Mouse (Mus musculus): ENCODE results near the gene Ncmap.

The Ncmap gene

DNA sequence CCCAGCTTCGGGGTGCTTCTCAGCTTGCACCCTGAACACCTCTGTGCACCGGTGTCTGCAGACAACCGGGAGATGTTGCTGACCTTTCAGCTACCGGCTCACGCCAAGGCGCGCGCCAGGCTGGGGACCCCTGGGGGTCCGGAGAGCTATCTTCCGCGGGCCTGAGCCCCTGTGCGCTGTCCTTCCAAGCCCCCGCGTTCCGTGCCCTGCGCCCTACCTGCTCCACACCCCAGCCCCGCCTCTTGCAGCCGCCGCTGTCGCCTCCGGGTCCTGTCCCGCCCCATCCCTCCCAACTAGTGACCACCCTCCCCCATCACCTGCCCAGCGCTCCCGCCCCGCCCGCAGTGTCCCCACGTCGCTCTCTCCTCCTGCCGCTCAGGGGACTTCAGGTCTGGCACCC is at the start of gene Ncmap:
Gene Ncmap (minus strand): TSS at position 237 of the 400 bp plus-strand sequence.
- DNase-seq (ENCODE audit: low spot score in 2 of 2) = peak in 1 of 2 experiments; percentile 2

DNA sequence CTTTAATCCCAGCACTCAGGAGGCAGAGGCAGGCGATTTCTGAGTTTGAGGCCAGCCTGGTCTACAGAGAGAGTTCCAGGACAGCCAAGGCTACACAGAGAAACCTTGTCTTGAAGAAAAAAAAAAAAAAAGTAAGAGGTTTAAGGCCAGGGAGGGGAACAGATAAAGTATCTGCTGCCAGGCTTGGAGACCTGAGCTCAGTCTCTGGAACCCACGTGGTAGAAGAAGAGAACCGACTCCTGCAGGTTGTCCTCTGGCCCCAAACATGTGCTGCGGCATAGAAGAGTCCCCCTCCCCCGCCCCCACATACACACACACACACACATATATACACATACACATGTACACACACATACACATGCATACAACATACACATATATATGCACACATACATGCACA is 44.4 kb upstream of the Ncmap start:
- no peak for DNase-seq (ENCODE audit: low spot score in 2 of 2)

DNA sequence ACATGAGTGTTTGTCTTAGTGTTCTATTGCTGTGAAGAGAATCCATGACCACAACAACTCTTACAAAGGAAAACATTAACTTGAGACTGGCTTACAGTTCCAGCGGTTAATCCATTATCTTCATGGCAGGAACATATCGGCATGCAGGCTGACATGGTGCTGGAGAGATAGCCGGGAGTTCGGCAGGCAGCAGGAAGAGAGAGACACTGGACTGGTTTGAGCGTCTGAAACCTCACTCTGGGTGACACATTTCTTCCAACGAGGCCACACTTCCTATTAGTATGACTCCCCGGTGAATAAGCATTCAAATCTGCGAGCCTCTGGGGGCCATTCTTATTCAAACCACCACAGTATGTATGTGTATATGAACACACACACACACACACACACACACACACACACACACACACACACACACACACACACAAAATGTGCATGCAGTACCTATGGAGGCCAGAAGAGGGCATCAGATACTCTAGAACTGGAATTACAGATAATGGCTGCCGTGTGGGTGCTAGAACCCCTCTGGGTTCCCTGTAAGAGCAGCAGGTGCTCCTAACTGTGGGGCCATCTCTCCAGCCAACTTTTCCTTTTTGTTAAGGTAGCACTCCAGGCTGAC is 42.0 kb upstream of the Ncmap start:
- no peak for DNase-seq (ENCODE audit: low spot score in 2 of 2)

DNA sequence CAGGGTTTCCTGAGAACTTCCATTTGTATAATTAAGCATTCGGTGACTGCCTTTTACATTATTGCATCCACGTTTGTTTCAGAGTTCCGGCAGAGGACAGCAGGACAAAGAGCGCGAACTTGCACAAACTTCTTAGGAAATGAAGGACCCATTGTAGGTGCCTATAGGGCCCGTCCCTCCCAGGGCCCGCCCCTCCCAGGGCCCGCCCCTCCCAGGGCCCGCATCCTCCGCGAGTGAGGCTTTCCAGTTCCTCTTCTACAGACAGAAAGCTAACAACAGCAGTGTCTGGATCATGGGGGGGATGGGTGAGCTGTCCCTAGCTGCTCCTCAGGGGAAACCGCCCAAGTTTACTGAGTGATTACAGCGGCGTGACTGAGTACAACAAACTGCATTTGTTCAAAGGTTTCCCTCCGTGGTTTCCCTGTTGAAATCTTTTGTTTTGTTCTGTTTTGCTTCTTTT is 41.2 kb upstream of the Ncmap start:
- DNase-seq (ENCODE audit: low spot score in 2 of 2) = peak; percentile 16 to 52

DNA sequence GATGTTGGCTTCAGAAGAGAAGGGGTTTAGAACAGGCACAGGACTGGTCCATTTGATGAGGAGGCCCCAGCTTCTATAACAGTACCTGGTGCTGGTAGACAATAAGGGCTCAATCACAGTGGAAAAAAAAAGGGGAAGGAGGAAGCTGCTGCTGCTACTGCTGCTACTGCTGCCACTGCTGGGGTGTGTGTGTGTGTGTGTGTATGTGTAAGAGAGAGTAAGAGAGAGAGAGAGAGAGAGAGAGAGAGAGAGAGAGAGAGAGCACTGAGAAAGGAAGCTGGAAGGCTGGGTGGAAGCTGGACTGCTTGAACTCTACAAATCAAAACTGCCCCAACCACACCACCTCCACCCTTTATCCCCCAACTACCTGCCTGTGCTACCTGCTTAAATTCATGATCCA is 39.9 kb upstream of the Ncmap start:
- DNase-seq (ENCODE audit: low spot score in 2 of 2) = no peak

DNA sequence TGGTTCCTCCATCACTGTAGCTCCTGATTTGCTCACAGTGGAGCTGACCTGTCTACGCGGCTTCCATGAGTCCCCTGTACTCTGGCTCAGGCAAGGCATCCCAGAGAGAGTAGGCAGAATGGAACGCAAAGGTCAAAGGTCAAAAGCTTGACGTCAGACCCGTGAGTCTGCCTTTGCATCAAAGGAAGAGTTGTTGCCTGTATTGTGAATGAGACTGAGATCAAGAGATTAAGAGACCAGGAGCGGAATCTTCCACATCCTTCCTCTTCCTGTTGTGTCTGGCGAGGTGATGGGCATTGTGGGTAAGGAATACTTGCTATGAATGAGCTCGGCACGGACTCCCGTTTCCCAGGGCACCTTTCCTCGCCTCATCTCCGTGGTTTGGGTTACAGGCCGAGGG is 38.3 kb upstream of the Ncmap start:
- DNase-seq (ENCODE audit: low spot score in 2 of 2) = no peak

DNA sequence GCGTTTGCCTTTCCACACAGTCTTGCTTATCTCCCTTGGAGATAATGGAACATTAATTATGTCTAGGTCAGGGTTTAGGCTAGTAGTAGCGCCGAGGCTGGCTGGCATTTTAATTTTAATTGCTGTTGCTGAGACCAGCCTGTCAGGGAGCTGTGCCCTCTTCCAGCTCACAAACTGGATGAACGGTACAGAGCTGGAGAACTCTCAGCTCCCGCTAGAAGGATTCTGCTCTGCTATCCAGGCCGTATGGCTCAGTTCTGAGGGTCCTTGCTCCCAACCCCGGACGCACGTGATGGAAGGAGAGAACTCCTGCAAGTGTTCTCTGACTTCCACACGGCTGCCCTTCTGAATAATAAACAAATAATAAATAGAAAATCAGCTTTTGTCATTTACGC is 36.4 kb upstream of the Ncmap start:
- no peak for DNase-seq (ENCODE audit: low spot score in 2 of 2)

DNA sequence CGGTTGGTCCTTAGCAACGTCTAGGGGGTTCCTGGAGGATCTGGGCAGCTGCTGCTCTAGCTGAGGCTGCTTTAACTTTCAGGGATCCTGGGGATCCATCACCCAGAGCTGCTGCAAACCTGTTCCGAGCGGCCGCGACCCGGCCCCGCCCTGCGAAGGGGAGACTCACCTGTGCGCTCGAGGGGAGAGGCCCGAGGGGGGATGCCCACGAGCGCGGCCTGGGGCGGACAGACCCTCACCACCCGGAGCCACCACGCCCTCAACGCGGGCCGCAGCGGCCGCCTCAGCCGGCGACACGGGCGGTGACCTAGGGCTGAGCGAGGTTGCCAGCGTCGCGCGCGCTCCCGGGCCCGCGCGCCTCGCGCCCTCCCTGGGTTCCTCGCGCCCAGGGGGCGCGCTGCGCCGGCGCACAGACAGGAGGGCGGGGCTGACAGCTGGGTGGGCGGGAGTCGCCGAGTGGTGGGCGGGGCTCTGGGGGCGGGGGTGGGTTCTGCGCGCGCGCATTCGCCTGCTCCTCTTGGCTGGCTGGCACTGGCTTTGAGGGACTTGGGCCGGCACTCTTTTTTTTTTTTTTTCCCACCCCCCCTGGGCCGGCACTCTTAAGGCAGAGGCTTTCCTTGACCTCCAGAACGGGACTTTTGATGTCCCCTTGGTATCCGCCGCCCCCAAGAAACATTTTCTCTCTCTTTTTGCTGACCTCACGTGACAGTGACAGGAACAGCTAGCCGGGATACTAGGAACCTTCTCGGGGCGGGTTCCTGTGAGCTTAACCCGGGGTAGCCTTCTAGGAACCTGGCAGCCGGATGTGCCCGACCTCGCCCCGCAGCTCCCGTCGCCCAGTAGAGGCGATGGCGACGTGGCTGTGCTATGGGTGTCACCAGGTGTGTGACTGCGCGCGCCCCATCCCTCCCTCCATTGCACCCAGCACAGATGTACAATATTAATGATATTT is 35.7 kb upstream of the Ncmap start, which contains the start of gene Rcan3:
Gene Rcan3 (minus strand): TSS at position 411 of the 952 bp plus-strand sequence.
- DNase-seq (ENCODE audit: low spot score in 2 of 2) = peak; percentile 58 to 71

DNA sequence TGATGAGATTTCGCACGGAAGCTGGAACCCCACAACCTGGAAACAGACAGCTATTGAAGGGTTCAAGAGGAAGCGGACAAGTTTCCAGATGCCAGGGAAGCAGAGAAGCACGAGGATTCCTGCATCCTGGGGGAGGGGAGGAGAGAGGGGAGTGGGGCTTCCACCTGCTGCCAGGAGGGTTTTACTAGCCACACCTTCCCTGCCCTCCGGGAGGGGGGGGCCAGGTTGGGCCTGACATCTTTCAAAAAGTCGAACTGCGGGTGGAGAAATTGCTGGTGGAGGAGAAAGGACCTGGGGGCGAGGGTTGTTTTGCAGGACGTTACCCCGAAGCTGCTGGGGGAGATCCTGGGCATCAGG is 35.0 kb upstream of the Ncmap start:
- DNase-seq (ENCODE audit: low spot score in 2 of 2) = no peak

DNA sequence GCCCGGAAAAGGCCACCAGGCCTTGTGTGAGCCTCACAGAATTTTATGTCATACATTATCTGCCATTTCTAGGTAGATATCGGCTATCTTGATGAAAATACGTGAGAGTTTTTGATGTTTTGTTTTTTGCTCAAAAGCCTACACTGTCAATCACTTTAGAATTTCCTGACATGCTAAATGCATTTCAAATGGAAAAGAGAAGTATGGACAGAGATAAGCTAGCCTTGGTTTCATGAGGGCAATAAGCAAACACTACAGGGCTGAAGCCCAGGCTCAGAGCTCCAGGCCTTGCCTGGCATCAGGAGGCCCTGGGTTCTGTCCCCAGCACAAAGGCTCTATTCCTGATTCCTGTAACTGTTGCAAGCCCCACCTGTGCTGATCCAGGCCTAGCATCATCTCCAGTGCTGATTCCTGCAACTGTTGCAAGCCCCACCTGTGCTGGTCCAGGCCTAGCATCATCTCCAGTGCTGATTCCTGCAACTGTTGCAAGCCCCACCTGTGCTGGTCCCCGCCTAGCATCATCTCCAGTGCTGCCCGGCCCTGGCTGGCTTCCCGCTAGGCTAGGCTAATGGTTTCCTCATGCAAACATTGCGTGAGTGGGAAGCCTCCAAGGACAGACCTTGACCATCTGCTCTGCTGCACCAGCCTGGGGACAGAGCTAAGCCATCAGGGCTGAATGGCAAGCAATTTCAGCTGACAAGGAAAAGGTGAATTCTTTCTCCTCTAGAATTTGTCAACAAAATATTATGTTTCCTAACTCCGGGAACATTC is 32.1 kb upstream of the Ncmap start:
- no peak for DNase-seq (ENCODE audit: low spot score in 2 of 2)

DNA sequence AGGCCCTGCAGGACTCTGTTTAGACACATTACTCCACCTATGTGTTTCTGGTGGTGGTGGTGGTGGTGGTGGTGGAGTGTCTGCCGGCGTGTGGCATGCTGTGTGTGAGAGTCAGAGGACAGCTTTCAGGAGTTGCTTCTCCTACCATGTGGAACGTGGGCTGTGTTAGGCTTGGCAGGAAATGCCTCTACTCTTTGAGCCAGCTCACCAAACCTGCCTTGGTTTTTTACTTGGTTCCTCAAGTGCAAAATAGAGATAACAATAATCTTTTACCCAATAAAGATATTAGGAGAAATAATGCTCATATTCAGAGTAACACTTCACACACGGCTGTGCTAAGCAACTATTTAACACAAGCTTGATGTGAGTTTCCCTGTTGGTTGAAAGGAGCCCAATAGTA is 31.4 kb upstream of the Ncmap start:
- no peak for DNase-seq (ENCODE audit: low spot score in 2 of 2)

DNA sequence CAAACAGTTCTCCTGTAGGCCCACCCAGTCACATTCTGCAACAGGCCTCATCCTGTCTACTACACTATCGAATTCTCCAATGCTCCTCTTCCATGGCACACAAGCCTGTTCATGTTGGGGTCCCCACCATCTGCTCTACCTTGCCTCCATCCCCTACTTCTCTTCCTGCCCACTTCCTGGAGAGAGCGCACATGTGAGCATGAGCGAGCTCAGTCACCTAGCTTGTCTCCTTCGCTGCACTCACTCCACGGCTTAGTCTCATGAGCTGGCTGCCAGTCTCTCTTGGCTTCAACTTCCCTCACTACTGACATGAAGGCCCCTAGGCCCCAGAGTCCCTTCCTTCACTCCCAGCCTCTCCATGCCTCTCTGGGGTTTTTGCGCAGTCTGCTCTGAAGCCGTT is 28.6 kb upstream of the Ncmap start:
- DNase-seq (ENCODE audit: low spot score in 2 of 2) = no peak

DNA sequence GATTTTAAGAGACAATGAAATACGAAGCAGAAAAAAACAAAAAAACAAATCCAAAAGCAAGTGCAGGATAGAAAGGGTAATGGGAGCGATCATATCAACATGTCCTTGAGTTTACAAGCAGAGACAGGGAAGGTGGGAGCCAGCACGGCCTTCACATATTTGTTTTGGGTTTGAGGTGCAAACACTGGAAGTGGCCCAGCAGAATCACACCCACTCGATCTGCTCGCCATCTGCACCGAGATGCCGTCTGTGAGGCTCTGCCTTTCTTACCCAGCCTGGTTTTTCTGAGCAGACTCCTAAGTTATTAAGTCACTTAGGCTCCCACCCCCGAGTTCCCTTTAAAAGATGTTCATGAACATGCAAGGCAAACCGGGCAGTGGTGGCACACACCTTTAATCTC is 27.6 kb upstream of the Ncmap start:
- DNase-seq (ENCODE audit: low spot score in 2 of 2) = no peak

DNA sequence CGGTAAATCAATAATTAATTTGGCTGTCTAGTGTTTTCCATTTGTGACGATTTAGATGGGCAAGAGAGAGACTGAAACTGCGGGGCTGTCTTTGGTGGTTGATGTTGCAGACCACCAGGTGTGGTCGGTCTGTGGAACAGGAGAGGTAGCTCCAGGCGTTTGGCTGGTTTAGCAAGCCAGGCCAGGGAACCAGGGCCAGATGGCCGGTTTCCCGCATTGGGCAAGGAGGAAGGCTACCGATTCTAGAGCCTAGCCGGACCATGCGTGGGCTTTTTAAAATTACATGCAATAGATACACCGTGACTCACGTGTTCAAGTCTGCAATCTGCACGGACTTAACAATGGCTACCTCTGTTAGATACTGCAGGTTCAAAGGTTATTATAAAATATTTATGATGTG is 22.9 kb upstream of the Ncmap start:
- DNase-seq (ENCODE audit: low spot score in 2 of 2) = no peak

DNA sequence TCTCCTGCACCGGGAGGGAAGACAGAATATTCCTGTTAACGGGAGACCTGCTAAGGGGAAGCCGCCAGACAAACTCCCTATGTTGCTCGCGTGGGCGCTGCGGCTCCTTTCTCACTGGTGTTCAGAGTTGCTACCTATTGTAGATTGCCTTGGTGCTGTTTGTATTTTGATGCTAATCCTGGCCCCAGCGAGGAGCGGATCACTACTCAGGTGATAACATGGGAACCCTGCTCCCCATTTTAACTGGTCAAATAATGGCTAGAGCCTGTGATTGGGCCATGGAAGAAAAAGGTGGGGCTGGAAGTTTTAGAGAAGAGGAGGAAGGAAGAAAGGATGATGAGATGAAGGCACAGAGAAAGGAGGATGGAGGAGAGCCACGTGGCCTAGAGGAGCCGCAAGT is 22.4 kb upstream of the Ncmap start:
- DNase-seq (ENCODE audit: low spot score in 2 of 2) = no peak

DNA sequence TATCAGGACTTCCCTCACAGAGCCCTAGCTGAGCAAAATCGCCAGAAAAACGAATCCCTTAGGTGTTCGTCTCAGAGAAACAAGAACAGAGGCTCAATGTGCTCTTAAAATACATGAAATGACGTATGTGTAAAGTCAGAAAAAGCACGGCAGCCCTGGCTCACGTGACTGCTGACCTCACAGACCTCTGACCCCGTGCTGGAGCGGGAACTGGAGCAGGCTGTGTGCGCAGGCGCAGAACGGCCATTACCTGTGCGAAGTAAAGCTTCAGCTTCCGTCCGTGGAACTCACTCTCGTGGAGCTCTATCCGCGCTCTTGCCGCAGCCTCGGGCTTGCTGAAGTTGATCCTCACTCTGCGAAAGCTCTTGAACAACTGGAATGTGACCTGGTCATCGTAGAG is 22.0 kb upstream of the Ncmap start:
- DNase-seq (ENCODE audit: low spot score in 2 of 2) = no peak

DNA sequence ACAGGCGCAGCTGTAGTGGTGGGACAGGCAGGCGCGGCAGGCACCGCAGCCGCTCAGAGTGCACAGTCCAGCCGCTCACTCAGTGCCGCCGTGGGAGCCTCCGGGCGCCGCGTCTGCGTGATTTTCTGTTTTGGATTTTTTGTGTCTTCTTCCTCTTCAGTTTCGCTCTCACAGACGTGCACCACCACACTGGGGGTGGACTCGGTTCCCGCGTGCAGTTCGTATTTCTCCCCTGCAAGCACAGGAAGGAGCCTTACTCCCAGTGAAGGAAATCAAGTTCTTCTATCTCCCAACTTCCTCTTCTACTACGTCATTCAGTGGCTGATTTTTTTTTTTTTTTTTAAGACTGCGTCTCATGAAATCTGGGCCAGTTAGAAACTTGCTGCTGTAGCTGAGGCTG is 18.3 kb upstream of the Ncmap start:
- DNase-seq (ENCODE audit: low spot score in 2 of 2) = no peak

DNA sequence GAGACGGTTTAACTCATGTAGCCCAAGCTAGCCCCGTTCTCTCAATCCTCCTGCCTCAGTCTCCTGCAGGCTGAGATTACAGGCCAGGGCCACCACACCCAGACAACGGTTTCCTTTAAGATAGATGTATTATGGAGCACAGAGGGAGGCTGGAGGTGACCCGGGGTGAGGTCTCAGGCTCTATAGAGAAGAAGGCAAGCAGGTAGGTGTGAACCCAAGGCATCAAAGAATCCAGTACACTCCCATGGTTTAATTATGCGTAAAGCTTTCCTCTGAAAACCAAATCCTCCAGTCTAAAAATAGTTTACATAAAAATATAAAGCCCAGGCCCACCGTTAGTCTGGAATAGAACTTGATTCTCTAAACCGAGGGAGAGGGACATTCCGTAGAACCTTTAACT is 15.5 kb upstream of the Ncmap start:
- no peak for DNase-seq (ENCODE audit: low spot score in 2 of 2)

DNA sequence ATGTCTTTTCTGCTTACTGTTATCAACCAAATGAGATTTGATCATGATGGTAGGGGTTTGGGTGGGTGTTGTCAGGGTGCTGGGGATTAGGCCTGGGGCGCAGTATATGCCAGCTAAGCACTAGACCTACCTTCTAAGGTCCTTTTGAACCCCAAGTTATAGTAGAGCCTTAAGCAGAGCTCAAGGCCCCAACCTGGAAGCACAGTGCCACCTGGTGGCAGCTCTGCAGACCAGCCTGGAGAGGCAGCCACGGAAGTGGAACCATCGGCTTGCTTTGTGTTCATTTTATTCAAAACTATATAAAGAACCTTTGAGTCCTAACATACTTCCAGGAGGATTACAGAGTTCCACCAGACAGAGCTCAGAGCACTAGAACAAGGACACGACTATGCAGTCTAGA is 13.6 kb upstream of the Ncmap start:
- peak; percentile 17 to 42 for DNase-seq (ENCODE audit: low spot score in 2 of 2)

DNA sequence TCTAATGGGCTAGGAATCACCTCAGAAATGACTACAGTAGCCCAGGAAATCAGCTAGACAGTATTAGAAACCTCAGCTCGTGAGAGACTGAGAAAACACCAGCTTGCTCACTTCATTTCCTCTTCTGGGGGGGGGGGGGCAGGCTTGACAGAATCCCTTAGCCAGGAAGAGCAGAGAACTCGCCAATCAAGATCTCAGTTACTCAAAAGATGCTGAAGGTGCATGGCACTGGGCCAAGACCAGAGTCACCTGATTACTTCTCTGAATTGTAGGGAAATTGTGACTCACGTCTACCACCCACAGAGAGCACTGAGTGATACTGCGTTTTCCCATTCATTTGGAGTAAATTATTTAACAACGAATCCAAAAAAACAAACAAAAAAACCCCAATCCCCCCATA is 8.2 kb upstream of the Ncmap start:
- peak; percentile 41 to 67 for DNase-seq (ENCODE audit: low spot score in 2 of 2)

DNA sequence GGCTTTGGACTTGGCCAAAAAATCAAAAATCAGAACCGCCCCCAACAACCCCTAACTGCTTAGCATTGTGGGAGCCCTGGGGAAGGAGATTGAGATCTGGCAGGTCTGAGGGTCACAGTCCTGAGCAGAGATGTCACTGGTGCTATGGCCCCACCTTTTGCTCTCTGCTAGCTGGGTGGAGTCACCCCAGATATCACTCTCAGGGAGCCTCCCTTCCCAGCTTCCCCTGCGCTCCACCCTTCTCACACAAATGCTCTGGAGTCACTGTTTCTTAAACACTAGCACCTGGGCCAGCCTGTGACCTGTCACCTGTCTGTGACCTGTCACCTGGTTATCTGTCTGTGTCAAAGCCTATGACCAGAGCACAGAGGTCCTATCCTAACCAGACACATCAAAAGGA is 6.9 kb upstream of the Ncmap start:
- no peak for DNase-seq (ENCODE audit: low spot score in 2 of 2)

DNA sequence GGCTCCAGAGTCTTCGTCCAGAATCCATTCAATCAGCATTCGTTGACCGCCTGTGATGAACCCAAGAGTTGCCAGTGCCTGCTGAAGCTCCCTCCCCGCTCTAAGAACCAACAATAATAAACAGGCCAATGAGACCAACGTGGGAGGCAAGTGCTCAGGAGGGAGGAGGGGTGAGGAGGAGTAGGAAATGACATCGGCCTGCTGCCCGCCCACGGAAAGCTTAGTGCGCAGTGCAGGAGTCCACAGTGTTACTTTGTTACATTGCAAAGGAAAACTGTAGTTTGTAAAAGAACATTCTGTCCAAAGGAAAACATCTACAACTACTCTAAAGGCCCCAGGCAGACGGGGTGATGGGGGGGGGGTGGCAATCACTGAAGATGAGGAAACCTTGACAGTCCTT is 6.0 kb upstream of the Ncmap start:
- DNase-seq (ENCODE audit: low spot score in 2 of 2) = no peak
